Mouse (Mus musculus): Measurements from ENCODE around the gene Rsf1. TPM values are rescaled to one million over a fixed set of nuclear protein-coding genes. Genes with fewer than 3 reads are reported as not detected.

Gene Rsf1
- polyA plus RNA-seq, 1 experiment from 2014 or later = 8.1 TPM

DNA sequence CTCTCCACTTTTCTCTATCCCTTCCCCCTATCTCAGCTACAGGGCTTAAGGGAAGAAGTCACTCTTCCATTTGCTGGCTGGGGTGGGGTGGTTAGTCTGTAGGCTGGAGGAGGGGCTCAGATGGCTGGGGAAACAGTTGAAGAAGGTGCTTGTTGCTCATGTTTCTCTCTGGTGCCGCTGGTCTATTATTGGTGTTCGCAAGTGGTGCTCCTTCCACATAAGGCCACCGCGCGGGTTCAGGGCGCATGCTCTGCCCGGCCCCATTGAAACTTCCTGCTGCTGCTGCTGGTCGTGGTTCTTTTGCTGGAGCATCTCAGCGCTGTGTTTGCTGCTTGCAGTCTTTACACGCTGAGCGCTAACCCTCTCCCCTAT, 1.1 kb downstream of the Rsf1 start:
- Histone ChIP-seq H3K4me2 (peak overlapping the region; percentile 96), H3K4me3 (peak overlapping the region; percentile 98)
- 0% methylated on average over 11 of the region's 11 CpGs for WGBS (ENCODE audit: insufficient replicate concordance)

GRCm38 (mm10) chr7:97588506-97588905, 8.8 kb downstream of the Rsf1 start:
- no peak for ATAC-seq
- no peak overlapping the region for H3K27ac ChIP-seq
- no peaks in the 10 kb centered on the region for H3K27me3 ChIP-seq (replicated peaks)
- no peak overlapping the region for H3K4me2 ChIP-seq
- 69% methylated on average over 5 of the region's 5 CpGs for WGBS (ENCODE audit: insufficient replicate concordance)
- no peak overlapping the region for H3K9ac ChIP-seq
- H3K36me3 ChIP-seq = peaks cover 5% of the 10 kb centered on the region; the same call in 1 of the 2 replicates
- H3K9me3 ChIP-seq (replicated peaks) = no peaks in the 10 kb centered on the region
- peaks cover 70% of the 10 kb centered on the region for H3K4me1 ChIP-seq
- no peak overlapping the region for H3K4me3 ChIP-seq

More for the DNA sequence above, 1.1 kb downstream of the Rsf1 start:
- Histone ChIP-seq H3K36me3 (no peaks in the 10 kb centered on the region), H3K9me3 (replicated peaks) (no peaks in the 10 kb centered on the region), H3K27me3 (replicated peaks) (no peaks in the 10 kb centered on the region), H3K9ac (peak overlapping the region; percentile 99), H3K4me1 (peaks cover 37% of the 10 kb centered on the region), H3K27ac (peak overlapping the region; percentile 95)
- ATAC-seq = peak; percentile 55

DNA sequence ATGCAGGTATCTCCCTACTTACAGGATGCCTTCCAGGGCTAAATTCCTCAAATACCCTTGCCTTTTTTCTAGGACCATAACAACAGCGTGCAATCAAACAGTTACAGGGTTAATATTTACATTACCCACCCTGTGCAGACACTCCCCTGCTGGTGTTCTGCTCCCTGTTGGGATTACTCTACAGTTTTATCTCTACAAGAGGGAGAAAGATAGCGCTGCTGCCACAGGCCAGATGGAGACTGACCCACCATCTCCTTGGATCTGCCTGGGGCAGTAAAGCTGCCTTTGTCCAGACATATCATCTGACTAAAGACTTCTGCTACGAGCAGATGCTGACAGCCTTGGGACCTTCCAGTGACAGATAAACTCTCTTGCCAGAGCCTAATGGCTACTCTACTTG, 10.8 kb downstream of the Rsf1 start:
- 8% methylated on average over 3 of the region's 3 CpGs for WGBS (ENCODE audit: insufficient replicate concordance)
- no peak overlapping the region for H3K9ac ChIP-seq
- H3K36me3 ChIP-seq = peaks cover 5% of the 10 kb centered on the region; the same call in 1 of the 2 replicates
- H3K4me2 ChIP-seq = peak overlapping the region; percentile 11
- H3K27me3 ChIP-seq (replicated peaks) = no peaks in the 10 kb centered on the region
- peak overlapping the region; percentile 20; the same call in 1 of the 2 replicates for H3K27ac ChIP-seq
- ATAC-seq = peak; percentile 86
- H3K4me1 ChIP-seq = peaks cover 58% of the 10 kb centered on the region
- H3K4me3 ChIP-seq = no peak overlapping the region
- no peaks in the 10 kb centered on the region for H3K9me3 ChIP-seq (replicated peaks)

- no peak for ATAC-seq
- no peak overlapping the region for H3K4me3 ChIP-seq
- H3K4me2 ChIP-seq = no peak overlapping the region
- 65% methylated on average over 6 of the region's 6 CpGs for WGBS (ENCODE audit: insufficient replicate concordance)
- no peaks in the 10 kb centered on the region for H3K27me3 ChIP-seq (replicated peaks)
- H3K9me3 ChIP-seq (replicated peaks) = no peaks in the 10 kb centered on the region
- peaks cover 53% of the 10 kb centered on the region for H3K4me1 ChIP-seq
- peaks cover 5% of the 10 kb centered on the region; the same call in 1 of the 2 replicates for H3K36me3 ChIP-seq
- 0 out of 2 replicates have a peak overlapping the region, but pooled peaks have one; percentile 7 for H3K27ac ChIP-seq
- H3K9ac ChIP-seq = no peak overlapping the region
Measured at GRCm38 (mm10) chr7:97591336-97591735, 11.6 kb downstream of the Rsf1 start.

DNA sequence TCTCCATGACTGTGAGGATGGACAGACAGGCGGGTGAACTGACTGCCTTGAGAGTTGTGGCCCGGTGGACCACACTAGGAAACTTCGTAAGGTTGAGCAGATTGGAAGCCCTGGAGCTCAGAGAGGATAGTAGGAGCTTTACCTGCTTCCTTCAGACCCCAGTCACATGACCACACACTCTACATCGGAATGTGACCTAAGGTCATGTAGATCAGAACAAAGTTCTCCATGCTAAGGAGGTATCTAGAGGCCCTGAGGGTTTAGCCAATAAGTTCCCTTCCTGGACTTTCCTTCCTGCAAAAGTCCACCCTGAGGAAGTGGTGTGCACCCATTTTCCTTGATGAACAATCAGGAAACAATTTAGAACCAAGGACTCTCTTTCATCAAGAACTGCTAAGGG, 12.7 kb downstream of the Rsf1 start:
- Histone ChIP-seq H3K9me3 (replicated peaks) (no peaks in the 10 kb centered on the region), H3K4me3 (no peak overlapping the region), H3K27me3 (replicated peaks) (no peaks in the 10 kb centered on the region), H3K4me1 (peaks cover 50% of the 10 kb centered on the region), H3K4me2 (no peak overlapping the region), H3K36me3 (peaks cover 5% of the 10 kb centered on the region; the same call in 1 of the 2 replicates), H3K27ac (no peak overlapping the region), H3K9ac (no peak overlapping the region)
- no peak for ATAC-seq
- 77% methylated on average over 4 of the region's 4 CpGs for WGBS (ENCODE audit: insufficient replicate concordance)

GRCm38 (mm10) chr7:97593535-97593934, 13.8 kb downstream of the Rsf1 start:
- H3K4me3 ChIP-seq = no peak overlapping the region
- no peaks in the 10 kb centered on the region for H3K9me3 ChIP-seq (replicated peaks)
- WGBS (ENCODE audit: insufficient replicate concordance) = 67% methylated on average over 2 of the region's 2 CpGs
- no peak for ATAC-seq
- H3K36me3 ChIP-seq = peaks cover 5% of the 10 kb centered on the region; the same call in 1 of the 2 replicates
- no peak overlapping the region for H3K4me2 ChIP-seq
- peaks cover 48% of the 10 kb centered on the region for H3K4me1 ChIP-seq
- H3K27ac ChIP-seq = no peak overlapping the region
- H3K9ac ChIP-seq = no peak overlapping the region
- no peaks in the 10 kb centered on the region for H3K27me3 ChIP-seq (replicated peaks)

DNA sequence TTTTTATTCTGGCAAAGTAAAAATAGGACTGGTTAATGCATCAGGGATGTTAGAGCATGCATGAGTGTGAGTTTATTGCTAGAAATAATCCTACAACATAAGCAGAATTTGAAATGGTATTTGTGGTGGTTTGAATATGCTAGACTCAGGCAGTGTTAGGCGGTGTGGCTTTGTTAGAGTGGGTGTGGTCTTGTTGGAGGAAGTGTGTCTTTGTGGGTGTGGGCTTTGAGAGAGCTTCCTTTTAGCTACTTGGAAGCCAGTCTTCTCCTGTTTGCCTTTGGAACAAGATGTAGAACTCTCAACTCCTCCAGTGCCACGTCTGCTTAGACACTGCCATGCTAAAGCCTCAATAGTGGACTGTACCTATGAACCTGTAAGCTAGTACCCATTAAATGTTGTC, 18.9 kb downstream of the Rsf1 start:
- Histone ChIP-seq H3K4me2 (no peak overlapping the region), H3K27ac (no peak overlapping the region), H3K36me3 (no peaks in the 10 kb centered on the region), H3K9ac (no peak overlapping the region), H3K4me3 (no peak overlapping the region), H3K9me3 (replicated peaks) (no peaks in the 10 kb centered on the region), H3K4me1 (peaks cover 15% of the 10 kb centered on the region), H3K27me3 (replicated peaks) (no peaks in the 10 kb centered on the region)
- 62% methylated on average over 2 of the region's 2 CpGs for WGBS (ENCODE audit: insufficient replicate concordance)
- no peak for ATAC-seq

GRCm38 (mm10) chr7:97621346-97621745, 41.7 kb downstream of the Rsf1 start:
- no peaks in the 10 kb centered on the region for H3K27me3 ChIP-seq (replicated peaks)
- H3K4me1 ChIP-seq = no peaks in the 10 kb centered on the region
- ATAC-seq = no peak
- 88% methylated on average over 5 of the region's 5 CpGs for WGBS (ENCODE audit: insufficient replicate concordance)
- no peak overlapping the region for H3K4me3 ChIP-seq
- H3K27ac ChIP-seq = no peak overlapping the region
- no peaks in the 10 kb centered on the region for H3K9me3 ChIP-seq (replicated peaks)
- no peak overlapping the region for H3K9ac ChIP-seq
- no peak overlapping the region for H3K4me2 ChIP-seq
- H3K36me3 ChIP-seq = peaks cover 15% of the 10 kb centered on the region

DNA sequence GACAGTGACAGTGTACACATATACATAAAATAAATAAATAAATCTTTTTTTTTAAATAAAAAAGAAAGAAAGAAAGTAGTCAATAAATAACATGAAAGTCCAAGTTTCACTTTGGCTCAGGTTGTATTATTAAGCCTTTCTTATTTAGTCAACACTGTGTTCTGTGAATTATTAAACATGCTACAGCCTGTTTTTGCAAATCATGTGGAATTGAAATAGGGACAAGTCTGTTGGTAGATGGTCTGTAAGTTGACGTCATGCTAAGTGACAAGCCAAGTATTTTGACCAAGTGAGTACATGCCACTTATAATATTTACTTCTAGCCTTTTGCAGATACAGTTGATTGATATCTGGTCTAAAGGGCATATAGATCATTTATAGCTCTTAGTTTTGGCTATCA, 43.0 kb downstream of the Rsf1 start:
- Histone ChIP-seq H3K4me3 (no peak overlapping the region), H3K27ac (no peak overlapping the region), H3K36me3 (peaks cover 13% of the 10 kb centered on the region), H3K27me3 (replicated peaks) (no peaks in the 10 kb centered on the region), H3K4me2 (no peak overlapping the region), H3K9me3 (replicated peaks) (no peaks in the 10 kb centered on the region), H3K9ac (no peak overlapping the region), H3K4me1 (no peaks in the 10 kb centered on the region)
- no peak for ATAC-seq
- WGBS (ENCODE audit: insufficient replicate concordance) = 78% methylated on average over 1 of the region's 1 CpGs

GRCm38 (mm10) chr7:97623402-97623801, 43.7 kb downstream of the Rsf1 start:
- Histone ChIP-seq H3K9ac (no peak overlapping the region), H3K9me3 (replicated peaks) (no peaks in the 10 kb centered on the region), H3K4me1 (no peaks in the 10 kb centered on the region), H3K36me3 (0 out of 2 replicates have a peak, but pooled peaks cover 6% of the 10 kb centered on the region), H3K4me2 (no peak overlapping the region), H3K27me3 (replicated peaks) (no peaks in the 10 kb centered on the region), H3K4me3 (no peak overlapping the region), H3K27ac (no peak overlapping the region)
- no peak for ATAC-seq

DNA sequence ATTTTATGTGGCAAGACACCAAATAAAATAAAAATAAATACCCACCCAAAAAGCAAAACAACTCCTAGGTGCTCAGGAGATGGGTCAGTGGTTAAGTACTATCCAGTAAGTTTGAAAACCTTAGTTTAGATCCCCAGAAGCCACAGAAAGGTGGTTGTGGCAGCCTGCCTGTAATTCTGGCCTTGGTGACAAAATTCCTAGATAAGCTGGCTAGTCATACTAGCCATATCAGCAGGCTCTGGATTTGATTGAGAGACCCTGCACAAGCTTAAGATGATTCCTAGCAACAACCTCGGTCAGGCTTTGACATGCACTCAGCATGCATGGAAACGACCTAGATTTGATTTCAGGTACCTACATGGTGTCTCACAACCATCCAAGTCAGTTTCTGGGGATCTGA, 49.7 kb downstream of the Rsf1 start:
- H3K27ac ChIP-seq = no peak overlapping the region
- H3K36me3 ChIP-seq = no peaks in the 10 kb centered on the region
- no peak overlapping the region for H3K9ac ChIP-seq
- 45% methylated on average over 2 of the region's 2 CpGs for WGBS (ENCODE audit: insufficient replicate concordance)
- H3K9me3 ChIP-seq (replicated peaks) = no peaks in the 10 kb centered on the region
- no peak overlapping the region for H3K4me2 ChIP-seq
- ATAC-seq = no peak
- H3K4me1 ChIP-seq = no peaks in the 10 kb centered on the region
- no peaks in the 10 kb centered on the region for H3K27me3 ChIP-seq (replicated peaks)
- H3K4me3 ChIP-seq = no peak overlapping the region

- Histone ChIP-seq H3K27me3 (replicated peaks) (no peaks in the 10 kb centered on the region), H3K9ac (no peak overlapping the region), H3K36me3 (no peaks in the 10 kb centered on the region), H3K27ac (no peak overlapping the region), H3K4me1 (no peaks in the 10 kb centered on the region), H3K4me2 (no peak overlapping the region), H3K4me3 (no peak overlapping the region), H3K9me3 (replicated peaks) (no peaks in the 10 kb centered on the region)
- ATAC-seq = no peak
- WGBS (ENCODE audit: insufficient replicate concordance) = 79% methylated on average over 2 of the region's 2 CpGs
Measured at GRCm38 (mm10) chr7:97631290-97631689, 51.6 kb downstream of the Rsf1 start.

DNA sequence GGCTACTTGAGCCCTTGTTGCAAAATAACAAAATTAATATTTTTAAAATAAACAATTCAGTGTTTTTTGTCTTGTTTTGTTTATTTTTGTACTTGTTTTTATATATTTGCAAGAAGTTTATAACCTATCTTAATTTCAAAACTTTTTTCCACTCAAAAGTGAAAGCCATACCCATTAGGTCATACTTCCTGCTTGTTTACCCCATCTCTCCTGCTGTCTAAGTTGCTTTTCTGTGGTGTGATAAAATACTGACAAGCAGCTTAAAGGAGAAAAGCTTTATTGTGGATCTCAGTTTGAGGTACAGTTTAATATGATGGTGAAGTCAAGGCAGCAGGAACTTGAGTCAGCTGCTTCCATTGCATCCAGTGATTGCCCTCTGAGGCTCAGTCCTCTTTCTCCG, 53.2 kb downstream of the Rsf1 start:
- WGBS (ENCODE audit: insufficient replicate concordance) = 88% methylated on average over 1 of the region's 1 CpGs
- Histone ChIP-seq H3K36me3 (peaks cover 4% of the 10 kb centered on the region), H3K27ac (no peak overlapping the region), H3K9ac (no peak overlapping the region), H3K4me2 (no peak overlapping the region), H3K9me3 (replicated peaks) (no peaks in the 10 kb centered on the region), H3K27me3 (replicated peaks) (no peaks in the 10 kb centered on the region), H3K4me3 (no peak overlapping the region), H3K4me1 (no peaks in the 10 kb centered on the region)
- ATAC-seq = no peak

All from liver, embryonic 12.5 days (tissue).